Mouse (Mus musculus) brown adipose tissue, adult 24 weeks (tissue): ENCODE results near the gene Mettl15. TPM values are rescaled to one million over a fixed set of nuclear protein-coding genes. Genes with fewer than 3 reads are reported as not detected.

Source experiments
- H3K27ac ChIP-seq: fragments of 200-500 bp; replicated peaks from 2 replicates; pipeline ENCODE4 v1.5.1; 2012; ENCODE audit warnings: low read depth, mild to moderate bottlenecking, low read length
- H3K4me1 ChIP-seq: fragments of 200-500 bp; 2 replicates; pipeline ENCODE4 v1.6.1; 2012; ENCODE audit warnings: low read length, mixed read lengths; ENCODE audit not compliant: control insufficient read depth, insufficient read depth, insufficient read length
- H3K4me3 ChIP-seq: fragments of 200-500 bp; 2 replicates; pipeline ENCODE4 v1.5.1; 2012; ENCODE audit warnings: low read depth, mild to moderate bottlenecking, low read length, moderate library complexity; ENCODE audit not compliant: insufficient read depth
- polyA plus RNA-seq: library from polyadenylated mRNA; stranded (reverse); fragments of >200 nt; gene quantifications from 2 replicates; pipeline ENCODE4 v1.2.4, GENCODE M21; 2012; ENCODE audit not compliant: missing spikeins, insufficient read depth, insufficient read length

Gene Mettl15
- polyA plus RNA-seq, 1 experiment: 9.9 TPM

GRCm38 (mm10) chr2:109129921-109130320 lies 150.6 kb downstream of the Mettl15 start:
- H3K4me3 ChIP-seq: no peak overlapping the region
- no peak overlapping the region for H3K27ac ChIP-seq
- H3K4me1 ChIP-seq: no peaks in the 10 kb centered on the region

- H3K4me3 ChIP-seq: no peak overlapping the region
- H3K27ac ChIP-seq: no peak overlapping the region
- no peaks in the 10 kb centered on the region for H3K4me1 ChIP-seq
Measured at GRCm38 (mm10) chr2:109105773-109106484, 174.6 kb downstream of the Mettl15 start.

- H3K4me3 ChIP-seq: no peak overlapping the region
- no peaks in the 10 kb centered on the region for H3K4me1 ChIP-seq
- no peak overlapping the region for H3K27ac ChIP-seq
Measured at GRCm38 (mm10) chr2:109049686-109050085, 230.9 kb downstream of the Mettl15 start.

Other genes with a start within 250 kb of the Mettl15 start
- 0.40 and 0.58 TPM in 2 replicates for gene Kif18a, start within 50 bp of the Mettl15 start, polyA plus RNA-seq